Mouse (Mus musculus): Measurements from ENCODE around the gene Guca1a.
"Not testable (repeated sequence)": the region's sequence is repeated elsewhere in the genome, so short reads cannot be mapped to it uniquely, and the experiment has no call there.

The Guca1a gene

DNA sequence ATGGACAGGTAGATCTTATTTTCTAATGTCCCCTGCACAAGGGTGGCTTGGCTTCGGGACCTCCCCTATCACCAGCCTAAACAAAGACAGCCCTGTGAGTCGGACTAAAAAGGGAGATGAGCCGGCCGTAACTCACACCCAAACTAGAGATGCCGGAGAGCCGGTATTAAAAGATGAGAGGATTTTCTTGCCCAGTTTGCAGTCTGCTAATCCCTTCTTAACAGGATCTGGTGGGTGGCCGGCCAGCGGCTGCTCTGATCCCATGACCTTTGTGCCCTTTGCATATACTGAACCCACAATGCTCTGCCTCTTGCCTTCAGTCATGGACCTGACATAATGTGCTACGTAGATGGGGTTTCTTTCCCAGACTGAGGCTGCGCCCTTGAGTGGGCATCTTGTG is at the start of gene Guca1a:
Guca1a (minus strand) TSS at position 134 of the 400 bp plus-strand sequence.
- DNase-seq = no peak

DNA sequence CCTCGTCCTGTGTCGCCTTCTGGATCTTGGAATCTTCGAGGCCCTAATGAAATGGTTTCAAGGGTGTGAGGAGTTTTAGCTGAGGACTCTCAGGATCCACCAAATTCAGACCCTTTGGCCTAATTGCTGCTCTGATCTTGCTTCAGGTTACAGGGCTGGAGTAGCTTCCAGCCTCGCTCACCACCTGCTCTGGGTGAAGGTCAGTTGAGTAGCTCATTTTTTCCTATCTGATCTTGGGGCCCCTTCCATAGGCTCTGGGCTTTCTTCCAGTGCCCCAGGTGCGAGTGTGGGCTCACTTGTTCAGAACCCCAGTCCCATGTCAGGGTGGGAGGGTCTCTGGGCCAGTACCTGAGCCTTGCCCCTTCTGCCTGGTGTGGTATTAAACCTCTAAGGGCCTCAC is 49.0 kb upstream of the Guca1a start:
- no peak for DNase-seq

DNA sequence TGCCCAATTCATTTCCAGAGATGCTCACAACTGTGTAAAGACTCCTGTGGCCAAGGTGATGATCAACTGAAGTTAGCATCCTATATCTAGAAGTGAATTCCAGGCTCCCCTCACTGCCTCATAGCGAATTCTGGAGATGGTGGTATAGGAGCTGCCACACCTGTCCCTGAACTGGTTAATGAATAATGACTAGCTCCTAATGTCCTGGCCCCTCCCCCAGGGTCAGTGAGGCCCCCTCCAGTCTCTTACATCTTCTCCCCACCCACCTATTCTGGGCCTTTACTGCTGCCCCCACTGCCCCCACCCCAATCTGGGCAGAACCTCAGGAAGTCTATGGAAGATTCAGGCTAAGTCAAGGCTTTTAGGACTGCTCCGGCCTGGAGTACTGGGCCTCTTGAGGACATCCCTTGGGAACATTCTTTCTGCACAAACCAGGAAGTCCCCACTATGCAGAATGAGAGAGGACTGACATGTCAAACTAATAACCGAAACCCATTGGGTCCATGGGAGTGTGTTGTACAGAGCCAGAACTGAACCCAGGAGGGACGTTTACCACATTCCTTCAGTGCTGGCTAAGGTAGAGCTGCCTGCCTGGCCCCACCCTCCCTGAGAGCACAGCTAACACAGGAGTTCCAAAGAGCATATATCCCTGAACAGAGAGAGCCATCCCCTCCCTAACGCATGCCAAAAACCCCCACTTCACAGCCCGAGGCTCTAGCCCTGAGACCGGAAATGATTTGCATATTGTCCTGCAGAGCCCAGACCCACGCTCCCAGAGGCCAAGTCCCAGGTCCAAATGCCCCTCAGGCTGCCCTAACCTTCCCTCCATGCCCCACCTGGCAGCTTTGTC is 48.4 kb upstream of the Guca1a start:
- no peak for DNase-seq

DNA sequence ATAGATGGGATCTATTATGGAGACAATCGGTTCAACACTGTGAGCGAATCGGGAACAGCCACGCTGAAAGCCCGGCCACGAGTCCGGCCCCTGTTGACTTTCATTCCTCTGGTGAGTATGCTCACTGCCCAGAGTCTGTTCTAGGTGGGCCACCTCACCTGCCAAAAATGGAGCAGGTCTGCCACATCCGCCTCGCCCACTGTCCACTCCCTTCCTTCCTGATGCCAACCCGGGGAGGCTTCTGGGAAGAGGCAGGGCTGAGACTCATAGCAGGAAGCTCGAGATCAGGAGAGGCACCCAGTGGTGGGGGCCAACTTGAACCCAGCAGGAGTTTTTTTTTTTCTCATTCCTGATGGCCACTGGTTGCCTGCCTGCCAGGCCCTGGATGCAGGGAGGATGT is 46.2 kb upstream of the Guca1a start:
- no peak for DNase-seq

DNA sequence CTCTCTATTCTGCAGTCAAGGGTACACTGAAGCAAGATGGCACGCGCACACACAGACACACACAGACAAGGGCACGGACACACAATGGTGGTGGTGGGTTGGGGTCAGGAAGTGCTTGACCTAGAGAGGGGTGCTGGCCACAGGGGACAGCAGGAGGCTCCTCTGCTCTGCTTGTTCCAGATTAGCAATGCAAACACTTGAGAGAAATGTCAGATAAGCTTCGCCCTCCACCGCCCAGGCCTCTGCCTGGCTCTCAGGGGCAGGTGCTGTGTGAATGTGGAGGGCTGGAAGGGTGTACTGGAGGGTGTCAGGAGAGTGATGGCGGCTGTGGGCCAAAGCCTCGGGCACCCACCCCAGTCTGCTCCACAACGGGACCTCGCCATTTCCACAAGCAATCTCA is 45.6 kb upstream of the Guca1a start:
- no peak for DNase-seq

DNA sequence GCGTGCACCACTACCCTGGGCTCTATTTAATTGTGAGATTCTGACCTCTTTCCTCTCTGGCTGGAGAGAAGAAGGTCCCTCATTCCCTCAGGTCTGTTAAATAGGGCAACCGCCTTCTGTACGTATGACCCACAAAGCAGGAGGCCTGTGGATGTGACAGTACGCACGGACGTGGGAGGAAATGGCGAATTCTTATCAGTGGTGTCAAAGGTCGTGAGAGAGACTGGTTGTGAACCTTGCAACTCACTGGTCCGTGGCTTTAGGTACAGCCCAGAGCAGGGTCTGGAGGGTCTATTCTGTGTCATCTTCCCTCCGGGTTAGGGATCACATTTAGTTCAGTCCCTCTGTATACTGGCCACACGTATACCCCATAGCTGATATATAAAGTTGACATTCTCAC is 45.1 kb upstream of the Guca1a start:
- no peak for DNase-seq

DNA sequence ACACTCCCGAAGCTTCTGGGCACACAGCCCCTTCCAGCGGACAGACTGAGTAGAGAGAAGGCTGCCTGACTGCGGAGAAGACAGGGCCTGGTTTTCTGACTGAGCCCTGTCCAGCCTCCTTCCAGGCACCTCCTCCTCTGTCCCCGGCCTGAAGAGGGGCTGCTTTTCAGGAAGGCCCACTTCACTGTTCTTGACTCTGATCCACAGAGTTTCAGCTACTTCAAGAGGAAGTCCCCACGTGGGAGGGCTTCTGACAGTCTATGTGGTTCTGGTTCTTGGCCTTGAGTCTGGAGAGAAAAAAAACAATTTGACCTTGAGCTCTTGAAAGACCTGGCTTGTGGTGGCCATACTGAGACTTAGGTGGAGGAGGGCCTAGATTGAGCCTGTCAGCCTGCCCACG is 43.7 kb upstream of the Guca1a start:
- no peak for DNase-seq

DNA sequence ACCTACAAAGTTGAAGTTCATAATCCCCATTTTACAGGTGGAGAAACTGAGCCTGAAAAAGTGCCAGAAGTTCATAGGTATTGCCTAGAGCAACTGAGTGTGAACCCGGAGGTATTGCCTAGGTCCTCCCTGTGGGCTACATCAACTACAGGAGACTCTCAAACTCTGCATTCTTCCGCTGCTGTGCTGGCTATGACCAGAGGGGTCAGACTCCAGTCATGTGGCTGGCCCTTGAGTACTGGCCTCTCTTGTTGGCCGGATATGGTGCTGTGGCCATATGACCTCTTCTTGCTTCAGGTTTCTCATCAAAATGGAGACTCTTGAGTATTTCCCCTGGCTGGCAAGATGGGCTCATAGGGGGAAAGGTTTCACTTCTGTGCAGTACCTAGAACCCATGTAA is 41.9 kb upstream of the Guca1a start:
- DNase-seq = no peak

DNA sequence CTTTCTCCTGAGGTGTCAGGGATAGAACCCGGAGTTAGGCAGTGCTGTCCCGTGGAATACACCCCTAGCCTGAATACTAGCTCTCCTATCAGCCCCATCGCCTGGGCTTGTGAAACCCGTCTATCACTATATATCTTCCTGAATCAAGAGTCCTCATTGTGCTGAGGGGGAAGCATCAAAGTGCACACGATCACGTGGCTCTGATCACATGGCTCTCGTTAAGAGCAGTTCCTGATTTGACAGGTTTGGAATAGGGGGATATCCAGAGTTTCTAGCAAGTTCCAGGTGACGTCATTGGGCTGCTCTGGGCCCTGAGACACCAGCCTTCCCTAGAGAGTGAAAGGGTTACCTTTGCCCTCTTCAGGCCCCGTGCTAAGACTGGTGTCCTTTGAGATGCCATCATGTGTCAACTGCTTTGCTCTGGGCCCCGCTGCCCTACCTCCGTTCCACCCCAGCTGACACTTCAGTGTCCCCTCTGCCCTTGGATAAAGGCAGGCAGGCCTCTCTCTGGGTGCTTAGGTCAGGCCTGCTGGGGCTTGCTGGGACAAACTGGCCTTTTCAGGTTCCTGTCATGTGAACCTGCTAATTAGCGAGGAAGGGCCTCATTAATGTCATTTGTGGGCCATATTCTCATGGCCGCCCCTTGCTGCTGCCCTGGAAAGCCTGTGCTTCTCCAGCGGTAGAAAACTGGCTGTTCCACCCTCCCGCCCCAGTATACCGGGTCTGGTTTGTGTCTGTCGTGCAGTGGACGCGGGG is 41.1 kb upstream of the Guca1a start:
- no peak for DNase-seq

DNA sequence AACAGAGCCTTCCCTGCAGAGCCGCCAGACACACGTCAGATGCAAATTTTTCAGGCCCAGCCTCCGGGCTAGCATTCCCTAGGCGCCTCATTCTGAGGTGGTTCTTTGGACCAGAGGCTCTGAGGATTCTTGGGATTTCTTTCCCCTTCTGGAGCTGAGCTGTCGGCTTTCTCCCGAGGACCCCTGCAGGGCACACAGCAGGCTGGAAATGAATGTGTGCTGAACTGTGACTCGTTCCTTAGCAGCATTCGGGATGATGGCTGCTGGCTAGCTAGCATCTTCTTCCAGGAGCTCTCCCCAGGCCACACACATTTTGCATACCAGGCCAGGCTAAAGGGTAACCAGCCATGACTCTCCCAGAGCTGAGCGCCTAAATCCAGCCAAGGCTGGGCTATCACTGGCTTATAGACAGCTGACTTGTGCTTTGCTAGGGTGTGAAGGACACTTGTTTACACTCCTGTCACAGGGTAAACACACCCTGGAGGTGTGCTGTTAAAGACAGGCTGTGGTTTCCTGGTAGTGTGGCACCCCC is 40.0 kb upstream of the Guca1a start:
- DNase-seq = no peak

DNA sequence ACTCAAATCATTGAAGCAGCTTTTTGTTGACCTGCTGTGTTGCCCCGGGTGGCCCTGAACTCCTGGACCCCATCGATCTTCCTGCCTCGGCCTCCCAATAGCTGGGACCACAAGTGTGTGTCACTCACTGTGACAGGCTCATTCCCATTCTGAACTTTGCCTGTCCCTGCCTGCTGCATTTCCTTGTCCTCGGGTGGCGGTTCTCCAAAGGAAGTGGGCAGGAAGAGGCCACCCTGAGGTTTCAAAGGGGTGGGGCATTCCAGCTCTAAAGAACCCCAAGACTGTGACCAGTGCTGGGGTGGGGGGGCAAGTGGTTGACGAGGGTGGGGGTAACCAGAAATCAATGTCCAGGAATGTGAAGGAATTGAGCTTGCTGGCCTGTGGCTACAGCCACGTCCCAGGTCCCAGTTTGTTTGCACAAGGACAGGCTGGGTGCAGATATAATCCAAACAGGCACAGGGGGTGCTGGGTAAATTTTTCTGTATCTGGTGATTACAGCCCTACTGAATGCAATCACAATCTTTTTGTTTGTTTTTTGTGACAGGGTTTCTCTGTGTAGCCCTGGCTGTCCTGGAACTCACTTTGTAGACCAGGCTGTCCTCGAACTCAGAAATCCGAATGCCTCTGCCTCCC is 39.1 kb upstream of the Guca1a start:
- peak; percentile 40 for DNase-seq

DNA sequence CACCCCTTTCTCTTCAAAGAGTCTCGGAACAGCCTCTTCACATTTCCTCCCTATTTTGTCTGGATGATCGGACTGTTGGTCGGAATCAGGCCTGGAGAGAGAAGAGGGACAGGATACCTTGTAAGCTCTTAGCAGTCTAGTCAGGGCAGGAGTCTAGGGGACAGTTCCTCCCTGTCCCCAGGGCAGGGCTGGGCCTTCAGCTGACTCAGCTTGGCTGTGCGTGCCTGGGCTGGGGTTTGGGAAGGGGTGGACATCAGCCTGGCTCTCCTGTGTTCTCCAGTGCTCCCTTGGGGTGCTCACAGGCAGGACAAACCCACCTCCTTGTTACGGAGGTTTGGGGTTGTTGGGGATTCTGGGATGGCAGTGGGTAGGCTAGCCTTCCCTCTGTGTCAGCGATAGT is 38.2 kb upstream of the Guca1a start:
- no peak for DNase-seq

DNA sequence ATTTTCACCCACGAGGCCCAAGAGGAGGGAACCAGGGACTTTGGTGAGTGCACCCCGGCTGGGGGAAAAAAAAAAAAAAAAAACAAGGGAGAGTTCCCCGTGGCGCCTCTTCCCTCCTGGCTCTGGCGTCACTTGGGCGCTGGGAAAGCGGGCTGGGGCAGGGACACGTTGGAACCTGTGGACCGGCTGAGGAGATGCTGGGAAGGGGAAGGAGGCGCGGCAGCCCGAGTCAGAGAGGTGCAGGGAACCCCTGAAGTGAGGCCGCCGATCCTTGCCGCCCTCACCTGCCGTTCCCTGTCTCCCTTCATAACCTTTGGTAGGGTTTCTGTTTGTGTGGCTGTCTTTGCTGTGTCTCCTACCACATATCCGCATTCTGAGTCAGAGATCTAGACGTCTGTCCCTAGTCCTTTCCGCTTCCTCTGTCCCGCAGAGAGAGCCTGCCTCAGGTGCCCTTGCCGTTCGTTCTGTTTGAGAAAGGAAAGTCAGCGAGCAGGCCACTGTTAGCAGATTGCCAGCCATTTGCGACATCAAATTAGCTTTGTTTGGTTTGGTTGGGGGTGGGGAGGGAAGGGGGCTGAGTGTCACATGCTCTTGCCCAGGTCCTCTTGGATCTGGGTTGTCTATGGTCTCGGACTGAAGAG is 36.6 kb upstream of the Guca1a start, which contains the start of gene 1700001C19Rik:
1700001C19Rik (minus strand) TSS at position 470 of the 641 bp plus-strand sequence.
- peak; percentile 27 for DNase-seq

DNA sequence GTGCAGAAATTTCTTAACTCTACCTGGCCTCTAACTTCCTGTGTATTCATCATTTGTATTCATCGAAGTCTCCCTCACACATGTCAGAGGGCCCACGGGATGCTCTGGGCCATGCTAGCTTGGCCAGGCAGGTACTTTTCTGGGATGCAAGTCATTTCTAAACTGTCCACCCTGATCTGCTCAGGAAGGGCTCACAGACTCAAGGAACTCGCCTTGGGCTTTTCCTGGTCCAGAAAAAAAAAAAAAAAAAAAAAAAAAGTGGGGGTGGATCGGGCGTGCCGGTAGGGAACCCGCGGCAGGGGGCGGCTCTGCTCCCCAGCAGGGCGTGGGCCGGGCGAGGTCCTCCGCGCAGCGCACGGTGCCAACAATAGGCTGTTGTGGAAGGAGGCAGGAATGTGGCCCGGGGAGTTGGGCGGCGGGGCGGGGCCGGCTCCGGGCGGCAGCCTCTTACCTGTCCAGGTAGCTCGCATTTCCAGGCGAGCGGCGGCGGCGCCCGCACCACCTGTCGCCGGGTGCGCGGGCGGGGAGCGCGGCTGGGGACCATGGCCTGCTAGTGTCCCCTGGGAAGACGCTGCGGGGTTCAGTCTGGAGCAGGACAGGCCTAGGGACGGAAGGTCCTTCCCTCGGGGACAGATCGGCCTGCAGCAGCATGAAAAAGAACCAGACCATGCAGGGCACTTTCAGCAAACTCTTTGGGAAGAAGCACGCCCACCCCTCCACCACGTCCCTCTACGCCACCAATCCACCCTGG is 35.9 kb upstream of the Guca1a start, which contains the start of gene AI661453:
AI661453 (plus strand) TSS at position 460 of the 751 bp plus-strand sequence.
- peak; percentile 79 for DNase-seq

DNA sequence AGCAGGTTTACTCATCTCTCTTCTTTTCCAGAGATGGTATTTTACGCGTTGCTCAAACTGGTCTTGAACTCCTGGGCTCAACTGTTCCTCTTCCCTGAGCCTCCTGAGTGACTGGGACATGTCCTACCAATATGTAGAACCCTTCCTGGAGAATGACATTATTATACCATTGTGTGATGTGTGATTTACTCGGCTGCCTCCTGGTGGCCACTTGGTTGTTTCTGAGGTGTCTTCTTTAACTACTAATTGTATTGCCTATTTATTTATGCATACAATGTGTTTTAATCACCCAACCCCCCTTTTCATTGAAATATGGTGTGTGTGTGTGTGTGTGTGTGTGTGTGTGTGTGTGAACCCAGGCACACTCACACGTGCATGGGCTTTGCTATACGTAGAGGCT is 30.4 kb upstream of the Guca1a start:
- DNase-seq = no peak

DNA sequence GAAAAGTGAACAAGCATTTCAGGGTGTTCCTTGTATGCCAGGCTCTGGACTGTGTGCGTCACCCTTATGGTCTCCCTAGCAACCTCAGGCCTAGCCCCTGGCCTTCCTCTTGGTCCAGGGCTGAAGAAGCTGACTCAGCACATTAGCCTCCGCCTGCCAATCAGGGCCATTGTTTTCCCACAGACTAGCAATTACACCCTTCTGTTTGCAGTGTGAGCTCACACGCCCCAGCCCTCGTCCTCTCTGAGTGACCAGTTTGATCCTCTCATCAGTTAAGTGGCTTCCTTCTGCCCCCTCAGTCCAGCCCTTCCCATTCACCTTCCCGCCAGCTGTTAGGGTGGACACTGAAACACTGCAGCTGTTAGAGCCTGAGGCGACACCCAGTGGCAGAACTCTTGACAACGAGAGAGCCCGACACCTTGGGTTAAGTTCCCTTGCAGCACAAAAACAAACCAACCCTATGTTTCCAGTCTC is 28.5 kb upstream of the Guca1a start:
- DNase-seq = peak; percentile 60

DNA sequence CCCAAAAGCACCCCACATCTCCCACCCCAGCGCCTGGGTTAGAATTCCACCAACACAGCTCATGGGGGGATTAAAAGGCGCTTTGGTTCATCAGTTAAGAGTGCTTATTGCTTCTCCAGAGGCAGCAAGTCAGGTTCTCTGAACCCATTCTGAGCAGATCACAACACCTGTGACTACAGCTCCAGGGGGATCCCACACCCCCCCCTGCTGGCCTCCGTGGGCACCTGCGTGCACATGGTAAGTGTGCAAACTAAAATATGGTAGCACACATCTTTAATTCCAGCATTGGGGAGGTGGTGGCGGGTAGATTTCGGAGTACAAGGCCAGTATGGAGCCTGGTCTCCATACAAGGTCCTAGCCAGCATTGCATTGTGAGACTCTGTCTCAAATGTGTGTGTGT is 26.9 kb upstream of the Guca1a start:
- no peak for DNase-seq

DNA sequence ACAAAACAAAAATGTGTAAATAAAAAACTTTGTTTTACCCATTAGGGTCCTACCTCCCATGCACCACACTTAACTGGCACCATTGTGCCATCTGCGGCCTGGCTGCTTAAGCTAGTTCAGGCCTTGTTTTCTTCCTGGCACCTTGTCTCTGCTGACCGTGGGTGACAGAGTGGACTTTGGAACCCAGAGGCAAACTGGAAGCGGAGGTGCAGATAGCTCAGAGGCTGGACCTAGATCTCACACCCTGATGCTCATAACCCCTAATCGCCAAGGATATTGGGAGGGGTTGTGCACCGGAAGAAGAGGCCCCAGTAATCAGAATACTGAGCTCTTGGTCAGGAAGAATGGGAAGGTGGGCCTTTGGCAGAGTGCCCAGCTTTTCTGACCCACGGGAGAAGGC is 23.8 kb upstream of the Guca1a start:
- no peak for DNase-seq

DNA sequence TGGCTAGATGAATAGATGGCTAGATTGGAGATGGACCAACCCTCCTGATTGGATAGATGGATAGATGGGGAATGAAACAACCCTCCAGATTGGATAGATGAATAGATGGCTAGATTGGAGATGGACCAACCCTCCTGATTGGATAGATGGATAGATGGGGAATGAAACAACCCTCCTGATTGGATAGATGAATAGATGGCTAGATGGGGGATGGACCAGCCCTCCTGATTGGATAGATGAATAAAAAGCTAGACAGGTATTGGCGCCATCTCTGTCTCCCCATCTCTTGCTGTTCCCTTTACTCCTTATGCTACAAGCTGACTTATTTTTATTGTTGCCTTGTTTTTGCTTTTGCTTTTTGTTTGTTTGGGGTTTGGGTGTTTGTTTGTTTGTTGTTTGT is 22.2 kb upstream of the Guca1a start:
- not testable (repeated sequence) for DNase-seq

DNA sequence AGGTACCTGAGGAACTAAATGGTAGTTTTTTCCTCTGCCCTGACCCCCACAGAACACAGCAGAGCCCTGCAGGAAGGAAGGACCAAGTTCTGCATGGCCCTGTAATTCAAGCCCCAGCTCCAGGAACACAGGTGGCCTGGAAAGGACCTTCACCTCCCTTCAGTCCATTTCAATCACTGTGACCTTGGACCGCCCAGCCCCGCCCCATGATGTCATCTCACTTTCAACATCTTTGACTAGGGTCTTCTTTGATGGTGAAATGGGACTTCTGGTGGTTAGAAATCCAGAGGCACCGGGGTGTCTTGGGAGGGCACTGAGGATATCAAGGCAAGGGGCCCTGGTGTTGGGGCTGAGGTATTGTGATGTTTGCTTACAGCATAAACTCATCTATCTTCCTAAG is 21.2 kb upstream of the Guca1a start:
- DNase-seq = no peak

DNA sequence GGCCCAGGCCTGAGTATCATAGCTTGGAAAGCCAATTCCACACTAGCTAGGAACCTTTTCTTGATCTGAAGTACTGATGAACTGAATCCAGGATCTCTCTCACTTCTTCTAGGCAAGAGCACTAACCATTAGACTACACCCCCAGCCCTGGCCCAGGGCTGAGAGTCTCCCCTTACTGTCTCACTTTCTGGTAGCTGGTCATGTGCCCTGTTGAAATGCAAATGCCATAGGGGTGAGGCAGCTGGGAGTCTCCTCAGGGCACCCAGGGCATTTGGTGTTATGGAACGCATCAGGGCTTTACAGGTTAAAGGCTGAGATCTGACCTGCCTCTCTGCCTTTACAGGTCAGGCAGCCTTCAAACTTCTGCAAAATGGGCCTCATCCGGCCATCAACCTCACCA is 19.8 kb upstream of the Guca1a start:
- no peak for DNase-seq

All from lung, postnatal 14 days (tissue).